8 mouse cellular contexts compared by ENCODE assay signal in genomic region chr10:21992834-21993514, GRCm38 (mm10).
DNase-seq lines count a peak whose midpoint lies in the region; ATAC-seq and TF ChIP-seq lines count a peak whose summit lies in the region.

No protein-coding gene starts in this region.

- intact Hi-C loops in heart, postnatal 36 days (cut with DNase I), result loop anchor here (1.0 to 5.0 kb wide), 6 partner anchors 91 to 446 kb away; no protein-coding TSS in a partner anchor

- peak overlapping the region; percentile 73 for H3K9ac ChIP-seq in ES-E14 (ENCODE audit: insufficient read depth, low read depth, low read length, poor library complexity, severe bottlenecking)
- peak overlapping the region; percentile 66 for H3K9ac ChIP-seq in forebrain, postnatal 0 days
- peak overlapping the region; percentile 58 for H3K9ac ChIP-seq in lung, postnatal 0 days (replicated peaks; ENCODE audit: low read depth)

- H3K36me3 ChIP-seq in ES-E14 (ENCODE audit: control insufficient read depth, insufficient read depth, low read length, poor library complexity, severe bottlenecking), result peaks cover 22% of the 10 kb centered on the region
- peaks cover 18% of the 10 kb centered on the region for H3K36me3 ChIP-seq in forebrain, postnatal 0 days (ENCODE audit: insufficient read depth)
- H3K36me3 ChIP-seq in lung, postnatal 0 days (ENCODE audit: insufficient read depth, low read length), result peaks cover 15% of the 10 kb centered on the region

- H3K9me3 ChIP-seq in ES-E14 (ENCODE audit: control insufficient read depth, insufficient read depth, low read depth, low read length), result no peaks in the 10 kb centered on the region
- H3K9me3 ChIP-seq in forebrain, postnatal 0 days (ENCODE audit: low read length), result no peaks in the 10 kb centered on the region
- H3K9me3 ChIP-seq in lung, postnatal 0 days (ENCODE audit: low read length), result no peaks in the 10 kb centered on the region

- in situ Hi-C loops in ES-E14 (cut with MboI; ENCODE audit: low sequenced_read_pairs in 2 of 2, unreplicated experiment in 2 of 2), result no loop called here

- no peak for DNase-seq in ES-E14 (ENCODE audit: low read depth, low spot score)
- DNase-seq in cerebellum, adult 11 months, result peak; percentile 86
- DNase-seq in forebrain, postnatal 0 days, result peak; percentile 69
- peak; percentile 80 to 87 for DNase-seq in heart, postnatal 36 days
- peak; percentile 41 to 65 for DNase-seq in layer of hippocampus, adult 8-10 months (ENCODE audit: low spot score in 2 of 2)
- DNase-seq in lung, postnatal 0 days (ENCODE audit: low spot score), result peak; percentile 90
- DNase-seq in ovary, postnatal 14 days (ENCODE audit: low spot score), result peak; percentile 66
- peak; percentile 77 for DNase-seq in thymus, postnatal 25 days

- peak overlapping the region; percentile 79 to 93 for H3K4me3 ChIP-seq in ES-E14 (ENCODE audit: insufficient read depth in 1 of 2, low read depth in 1 of 2, low read length in 2 of 2, poor library complexity in 1 of 2, severe bottlenecking in 1 of 2)
- peak overlapping the region; percentile 60 for H3K4me3 ChIP-seq in forebrain, postnatal 0 days (ENCODE audit: low read depth, low read length)
- peak overlapping the region; percentile 88 for H3K4me3 ChIP-seq in lung, postnatal 0 days (ENCODE audit: low read depth, low read length)

- 2% methylated on average over 30 of the region's 30 CpGs for WGBS in forebrain, postnatal 0 days
- under 1% methylated on average over 30 of the region's 30 CpGs for WGBS in lung, postnatal 0 days

- peak overlapping the region; percentile 99 for H3K4me2 ChIP-seq in forebrain, postnatal 0 days (ENCODE audit: low read depth)
- H3K4me2 ChIP-seq in lung, postnatal 0 days (replicated peaks; ENCODE audit: low read depth, low read length), result peak overlapping the region; percentile 92

- peak overlapping the region; percentile 7; the same call in 1 of the 2 replicates for H3K27ac ChIP-seq in ES-E14 (ENCODE audit: insufficient read depth, low read depth, low read length, poor library complexity, severe bottlenecking)
- H3K27ac ChIP-seq in forebrain, postnatal 0 days (ENCODE audit: low read depth, low read length), result peak overlapping the region; percentile 50; the same call in 1 of the 2 replicates
- H3K27ac ChIP-seq in lung, postnatal 0 days (ENCODE audit: low read length), result peak overlapping the region; percentile 99

- H3K27me3 ChIP-seq in forebrain, postnatal 0 days (ENCODE audit: insufficient read depth, low read length), result peaks cover 5% of the 10 kb centered on the region; the same call in 1 of the 2 replicates
- no peaks in the 10 kb centered on the region for H3K27me3 ChIP-seq in lung, postnatal 0 days (replicated peaks; ENCODE audit: insufficient read depth, low read length)

- no peak for TF ChIP-seq EP300 in lung, postnatal 0 days (IDR thresholded peaks at IDR 0.05)

- TF ChIP-seq CTCF in forebrain, postnatal 0 days (IDR thresholded peaks at IDR 0.05; ENCODE audit: low read depth), result peak; percentile 72
- TF ChIP-seq CTCF in lung, postnatal 0 days (IDR thresholded peaks at IDR 0.05), result peak; percentile 85

- H3K4me1 ChIP-seq in ES-E14 (ENCODE audit: control insufficient read depth in 2 of 2, insufficient read depth in 2 of 2, low read length in 2 of 2, poor library complexity in 1 of 2), result peaks cover 7 to 20% of the 10 kb centered on the region in 2 experiments; a peak in 3 of 4 replicates
- H3K4me1 ChIP-seq in forebrain, postnatal 0 days (ENCODE audit: insufficient read depth), result peaks cover 12% of the 10 kb centered on the region; the same call in 1 of the 2 replicates
- peaks cover 10% of the 10 kb centered on the region for H3K4me1 ChIP-seq in lung, postnatal 0 days (ENCODE audit: insufficient read depth, low read depth, low read length)

- ATAC-seq in forebrain, postnatal 0 days, result peak; percentile 50
- peak; percentile 45 for ATAC-seq in lung, postnatal 0 days

TF ChIP-seq in ES-E14, 5 proteins besides CTCF, POLR2A, EP300 and RAD21:
- TF ChIP-seq MAFK (IDR thresholded peaks at IDR 0.05; ENCODE audit: insufficient read depth, low read depth, low read length) (no peak), ZC3H11A (IDR thresholded peaks at IDR 0.05; ENCODE audit: borderline replicate concordance, low read depth, low read length) (no peak), ZNF384 (IDR thresholded peaks at IDR 0.05; ENCODE audit: low read depth, low read length) (peak; percentile 86)

Comparison
In these comparisons a context has a peak if more than half of its experiments do, and no peak if none do; other contexts are left out.
1. H3K27ac ChIP-seq: peak in every context shown above with its lines; median percentile 99 in lung, postnatal 0 days; 50 in forebrain, postnatal 0 days; 7 in ES-E14.